Mouse (Mus musculus) ES-E14 (cell line): ENCODE measurements around the gene Vat1. TPM values are rescaled to one million over a fixed set of nuclear protein-coding genes. Genes with fewer than 3 reads are reported as not detected.

Experiments used
- DNase-seq: peaks from one replicate; pipeline ENCODE4 v3.0.0-alpha.2; 2013; ENCODE audit warnings: low read depth, low spot score
- H3K27ac ChIP-seq: 2 replicates; pipeline ENCODE4 v1.5.1; 2012; ENCODE audit warnings: low read depth, mild to moderate bottlenecking, low read length, moderate library complexity, mixed read lengths; ENCODE audit not compliant: poor library complexity, insufficient read depth, severe bottlenecking
- H3K36me3 ChIP-seq: 2 replicates; pipeline ENCODE4 v1.6.1; 2012; ENCODE audit warnings: mild to moderate bottlenecking, low read length, moderate library complexity, mixed read lengths; ENCODE audit not compliant: control insufficient read depth, poor library complexity, insufficient read depth, severe bottlenecking
- H3K4me1 ChIP-seq, 2 experiments: fragments of 150-350 bp in 1 of 2; sonication (generic) in 1 of 2; 2 replicates each; pipeline ENCODE4 v1.6.1; 2012; ENCODE audit warnings: low read length in 2 of 2, mild to moderate bottlenecking in 1 of 2, mixed read lengths in 1 of 2; ENCODE audit not compliant: control insufficient read depth in 2 of 2, insufficient read depth in 2 of 2, poor library complexity in 1 of 2
- H3K4me3 ChIP-seq, 2 experiments: fragments of 150-350 bp in 1 of 2; sonication (generic) in 1 of 2; 2 replicates each; pipeline ENCODE4 v1.5.1; 2012; ENCODE audit warnings: low read length in 2 of 2, low read depth in 1 of 2, mild to moderate bottlenecking in 1 of 2, mixed read lengths in 1 of 2; ENCODE audit not compliant: insufficient read depth in 1 of 2, poor library complexity in 1 of 2, severe bottlenecking in 1 of 2
- H3K9ac ChIP-seq: 2 replicates; pipeline ENCODE4 v1.6.1; 2012; ENCODE audit warnings: low read depth, mild to moderate bottlenecking, low read length, mixed read lengths; ENCODE audit not compliant: poor library complexity, insufficient read depth, severe bottlenecking
- H3K9me3 ChIP-seq: fragments of 150-350 bp; sonication (generic); 2 replicates; pipeline ENCODE4 v1.6.1; 2012; ENCODE audit warnings: low read depth, mild to moderate bottlenecking, low read length; ENCODE audit not compliant: control insufficient read depth, insufficient read depth
- CHD2 ChIP-seq: IDR thresholded peaks from 2 replicates; pipeline ENCODE4 v1.6.1; 2014; ENCODE audit warnings: mild to moderate bottlenecking, low read depth, low read length, inconsistent platforms
- HCFC1 ChIP-seq: IDR thresholded peaks from 2 replicates; pipeline ENCODE4 v1.6.1; 2012; ENCODE audit warnings: low read length, inconsistent platforms, borderline replicate concordance; ENCODE audit not compliant: insufficient read depth
- MAFK ChIP-seq: IDR thresholded peaks from 2 replicates; pipeline ENCODE4 v1.6.1; 2014; ENCODE audit warnings: mild to moderate bottlenecking, low read depth, low read length, inconsistent platforms; ENCODE audit not compliant: insufficient read depth
- ZC3H11A ChIP-seq: IDR thresholded peaks from 2 replicates; pipeline ENCODE4 v1.6.1; 2012; ENCODE audit warnings: low read depth, mild to moderate bottlenecking, inconsistent platforms, low read length, borderline replicate concordance
- ZNF384 ChIP-seq: IDR thresholded peaks from 2 replicates; pipeline ENCODE4 v1.6.1; 2012; ENCODE audit warnings: low read depth, low read length, inconsistent platforms
- in situ Hi-C, 2 experiments: fragments of 600-800 bp; cut with MboI; formaldehyde crosslinking; loops; one replicate each; pipeline ENCODE4 v1.15.1; 2025; ENCODE audit warnings: low sequenced_read_pairs in 2 of 2, inconsistent platforms in 1 of 2; ENCODE audit not compliant: unreplicated experiment in 2 of 2
- total RNA-seq: library from RNA; depleted of rRNA; stranded (reverse); fragments of 300-350 nt; gene quantifications from 2 replicates; pipeline ENCODE4 v1.2.3, GENCODE M21; 2012

Gene Vat1
- total RNA-seq, 1 experiment = 57.5 TPM

DNA sequence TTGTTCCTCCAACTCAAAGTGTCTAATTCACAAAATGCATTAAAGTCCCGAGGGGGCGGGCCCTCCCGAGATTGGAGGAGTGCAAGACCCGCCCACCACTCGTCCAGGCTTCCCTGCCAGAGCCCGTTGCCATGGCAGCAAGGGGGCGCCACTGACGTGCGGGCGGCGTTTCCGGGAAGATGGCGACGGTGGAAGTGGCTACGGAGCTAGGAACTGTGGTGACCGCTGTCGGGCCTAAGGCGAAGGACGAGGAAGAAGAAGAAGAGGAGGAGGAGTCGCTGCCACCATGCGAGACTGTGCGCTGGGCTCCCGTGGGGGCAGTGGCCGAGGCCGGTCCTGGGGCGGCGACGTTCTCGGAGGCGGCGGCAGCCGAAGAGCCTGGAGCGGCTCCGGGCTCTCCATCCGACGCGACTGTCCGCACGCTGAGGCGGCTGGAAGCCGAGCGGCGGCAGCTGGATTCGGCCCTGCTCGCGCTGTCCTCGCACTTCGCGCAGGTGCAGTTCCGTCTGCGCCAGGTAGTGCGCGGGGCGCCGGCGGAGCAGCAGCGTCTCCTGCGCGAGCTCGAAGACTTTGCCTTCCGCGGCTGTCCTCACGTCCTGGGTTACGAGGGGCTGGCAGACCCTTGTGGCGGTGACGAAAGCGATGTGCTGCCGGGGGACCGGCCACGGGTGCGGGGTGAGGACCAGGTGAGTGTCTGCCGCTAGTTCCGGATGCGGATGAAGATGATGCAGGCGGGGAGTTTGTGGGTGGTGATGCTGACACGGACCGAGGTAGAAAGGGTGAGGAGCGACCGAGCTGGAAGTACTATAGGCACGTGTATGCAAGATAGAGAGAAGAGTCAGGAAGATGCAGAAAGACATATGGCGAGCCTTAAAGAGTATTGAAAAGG lies 40.9 kb downstream of the Vat1 start, which contains the start of the genes Rundc1 and Ptges3l:
Gene Rundc1, plus strand, starts transcription at position 161 of the 889 bp plus-strand sequence.
Gene Ptges3l, minus strand, starts transcription at position 409 of the 889 bp plus-strand sequence.
- Histone ChIP-seq H3K27ac (peak within 1 kb of the TSS; percentile 32), H3K9me3 (no peaks in the 10 kb centered on the region), H3K4me1 (peaks cover 1 to 3% of the 10 kb centered on the region in 2 experiments; a peak in 1 of 4 replicates), H3K9ac (peak within 1 kb of the TSS; percentile 80), H3K36me3 (0 out of 2 replicates have a peak, but pooled peaks cover 2% of the 10 kb centered on the region), H3K4me3 (peak within 1 kb of the TSS; percentile 80 to 89)
- DNase-seq = peak; percentile 96
- in situ Hi-C loops = no loop called here
- TF ChIP-seq HCFC1 (peak; percentile 70; the same call in 1 of the 2 replicates), ZC3H11A (no peak)

DNA sequence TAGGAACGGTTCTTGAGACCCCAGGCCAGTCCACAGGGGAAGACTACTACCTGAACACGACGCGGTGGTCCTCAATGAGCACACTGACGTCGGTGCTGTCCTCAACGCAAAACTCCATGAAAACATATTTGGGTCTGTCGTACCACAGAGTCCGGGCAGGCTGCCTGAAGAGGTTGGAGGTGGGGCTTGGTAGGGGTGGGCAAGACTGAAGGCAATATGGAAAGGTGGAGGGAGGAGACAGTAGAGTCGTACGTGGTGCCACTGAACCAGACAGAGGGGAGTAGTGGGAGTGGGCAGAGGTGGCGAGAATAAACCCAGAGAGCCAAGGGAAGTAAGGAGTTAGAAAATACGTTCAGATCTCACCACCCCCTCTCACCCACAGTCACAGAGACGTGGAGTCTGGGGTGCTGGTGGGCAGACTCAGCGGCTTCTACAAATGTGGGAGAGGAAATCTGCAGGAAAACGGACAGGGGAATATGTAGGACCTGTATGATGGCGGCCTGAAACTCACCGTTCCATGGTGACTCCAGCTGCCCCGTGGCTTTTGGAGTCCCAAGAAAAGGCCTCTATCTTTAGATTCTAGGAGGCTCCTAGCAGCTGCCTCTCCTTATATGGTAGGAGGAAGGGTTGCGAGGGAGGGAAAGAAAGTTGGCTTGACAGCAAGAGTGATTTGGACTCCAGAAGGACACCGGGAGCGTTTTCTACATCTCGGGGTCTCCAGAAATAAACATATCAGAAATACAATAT lies 41.8 kb downstream of the Vat1 start, which contains the start of gene Gm27029:
Gene Gm27029, minus strand, starts transcription at position 692 of the 747 bp plus-strand sequence.
- in situ Hi-C loops = no loop called here
- Histone ChIP-seq H3K4me1 (peaks cover 2 to 9% of the 10 kb centered on the region in 2 experiments; a peak in 2 of 4 replicates), H3K4me3 (peak within 1 kb of the TSS; percentile 80 to 89), H3K36me3 (no peaks in the 10 kb centered on the region), H3K9me3 (no peaks in the 10 kb centered on the region), H3K9ac (peak within 1 kb of the TSS; percentile 80), H3K27ac (peak within 1 kb of the TSS; percentile 32)
- no peak for DNase-seq
- TF ChIP-seq ZC3H11A (no peak), HCFC1 (peak; percentile 38; the same call in 1 of the 2 replicates)

DNA sequence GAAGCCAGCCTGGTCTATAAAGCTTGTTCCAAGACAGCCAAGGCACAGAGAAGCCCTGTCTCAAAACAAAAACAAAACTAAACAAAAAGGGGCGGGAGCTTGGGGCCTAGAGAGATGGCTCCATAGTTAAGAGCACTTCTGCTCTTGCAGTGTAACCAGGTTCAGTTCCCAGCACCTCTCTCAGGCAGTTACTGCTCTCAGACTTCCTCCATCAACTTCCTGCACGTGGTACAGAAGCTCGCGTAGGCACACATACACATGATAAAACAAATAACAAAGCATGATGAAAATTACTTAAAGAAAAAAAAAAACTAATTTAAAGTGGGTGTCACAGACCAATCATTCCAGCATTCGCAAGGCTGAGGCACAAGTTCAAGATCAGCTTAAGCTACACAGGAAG lies 45.9 kb downstream of the Vat1 start:
- DNase-seq = no peak

DNA sequence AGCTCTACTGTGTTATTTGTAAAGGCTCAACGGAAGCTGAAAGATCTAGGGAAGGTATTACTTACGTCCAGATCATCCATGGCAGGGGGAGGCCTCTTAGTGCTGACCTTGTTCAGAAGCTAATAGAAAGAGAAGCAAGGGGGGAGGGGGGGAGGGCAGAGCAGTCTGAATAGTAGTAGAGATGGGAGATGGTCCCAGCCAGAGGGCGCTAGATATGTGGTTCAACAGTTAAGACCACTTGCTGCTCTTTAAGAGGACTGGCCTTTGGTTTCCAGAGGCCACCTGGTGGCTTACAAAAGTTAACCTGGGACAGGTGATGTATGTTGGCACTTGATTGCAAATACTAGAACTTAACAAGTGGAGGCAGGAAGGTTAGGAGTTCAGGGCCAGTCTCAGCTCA lies 46.4 kb downstream of the Vat1 start:
- DNase-seq = no peak
- no peaks in the 10 kb centered on the region for H3K36me3 ChIP-seq
- H3K4me3 ChIP-seq = no peak overlapping the region
- H3K27ac ChIP-seq = no peak overlapping the region
- no peak overlapping the region for H3K9ac ChIP-seq
- H3K4me1 ChIP-seq = peaks cover 4 to 15% of the 10 kb centered on the region in 2 experiments; a peak in 2 of 4 replicates
- in situ Hi-C loops = no loop called here
- no peaks in the 10 kb centered on the region for H3K9me3 ChIP-seq
- TF ChIP-seq ZNF384 = no peak
- no peak for TF ChIP-seq CHD2
- TF ChIP-seq HCFC1 = no peak
- TF ChIP-seq ZC3H11A = no peak
- TF ChIP-seq MAFK = no peak

More for the DNA sequence above, 45.9 kb downstream of the Vat1 start:
- Histone ChIP-seq H3K4me3 (no peak overlapping the region), H3K4me1 (peaks cover 4 to 15% of the 10 kb centered on the region in 2 experiments; a peak in 2 of 4 replicates), H3K9ac (no peak overlapping the region), H3K9me3 (no peaks in the 10 kb centered on the region), H3K36me3 (no peaks in the 10 kb centered on the region), H3K27ac (no peak overlapping the region)
- in situ Hi-C loops = no loop called here
- TF ChIP-seq ZNF384 (no peak), HCFC1 (no peak), MAFK (no peak), CHD2 (no peak), ZC3H11A (no peak)
